ENCODE assay signal across 15 mouse cellular contexts in genomic region chr11:103979381-103979780, GRCm38 (mm10). TPM values are rescaled to one million over a fixed set of nuclear protein-coding genes. Genes with fewer than 3 reads are reported as not detected.
A peak's percentile ranks its signal among the peaks of the same experiment; 100 is the strongest.
DNase-seq lines count a peak whose midpoint lies in the region; ATAC-seq and TF ChIP-seq lines count a peak whose summit lies in the region.
"Had no signal": no experiment of that assay in that cellular context is flagged by ENCODE, and none has a peak within 500 bp of the region (broad histone marks: within the 10 kb centered on the region; RNA-seq: fewer than 3 reads in every experiment).

No protein-coding gene starts in this region.

- no peak overlapping the region for H3K4me3 ChIP-seq in heart, adult 2 months
- no peak overlapping the region for H3K4me3 ChIP-seq in liver, embryonic 16.5 days (ENCODE audit: low read depth, low read length)
- no peak overlapping the region for H3K4me3 ChIP-seq in midbrain, embryonic 15.5 days
- H3K4me3 ChIP-seq: layer of hippocampus, adult 2 months had no signal

- TF ChIP-seq CTCF in heart, adult 2 months (IDR thresholded peaks at IDR 0.05) = no peak

- no peak for TF ChIP-seq EP300 in heart, adult 2 months (IDR thresholded peaks at IDR 0.05; ENCODE audit: insufficient read depth, low read depth, low read length)

- peak; percentile 48; the same call in 1 of the 2 replicates for ATAC-seq in liver, embryonic 16.5 days (ENCODE audit: low read depth)
- ATAC-seq in midbrain, embryonic 15.5 days (replicated peaks) = no peak

- peak in 1 of 2 experiments; percentile 34 for DNase-seq in heart, adult 2 months
- no peak for DNase-seq in heart, postnatal 25 days (ENCODE audit: low spot score)
- DNase-seq in lung, postnatal 25 days (ENCODE audit: low spot score) = peak; percentile 19
- DNase-seq in lung, postnatal 14 days = no peak
- DNase-seq in testis, postnatal 14 days (ENCODE audit: low spot score) = no peak
- no peak for DNase-seq in layer of hippocampus, adult 9-10 months (ENCODE audit: low spot score)
- DNase-seq: adrenal gland, postnatal 14 days; cerebellum, adult 11 months; embryo, embryonic 11 days; gastrocnemius, postnatal 36 days; heart, postnatal 4 days; kidney, adult 2 months had no signal

- peaks cover 6% of the 10 kb centered on the region for H3K4me1 ChIP-seq in heart, adult 2 months (ENCODE audit: control insufficient read depth, insufficient read depth, low read length)
- no peaks in the 10 kb centered on the region for H3K4me1 ChIP-seq in liver, embryonic 16.5 days (ENCODE audit: control insufficient read depth, low read depth, low read length)
- no peaks in the 10 kb centered on the region for H3K4me1 ChIP-seq in midbrain, embryonic 15.5 days

- peak overlapping the region; percentile 20; the same call in 1 of the 2 replicates for H3K27ac ChIP-seq in heart, adult 2 months
- peak overlapping the region; percentile 50 for H3K27ac ChIP-seq in liver, embryonic 16.5 days (ENCODE audit: low read length)
- no peak overlapping the region for H3K27ac ChIP-seq in midbrain, embryonic 15.5 days
- H3K27ac ChIP-seq: layer of hippocampus, adult 2 months had no signal

- no peak overlapping the region for H3K4me2 ChIP-seq in liver, embryonic 16.5 days (ENCODE audit: low read depth, low read length)
- H3K4me2 ChIP-seq in midbrain, embryonic 15.5 days = no peak overlapping the region

- no peaks in the 10 kb centered on the region for H3K9me3 ChIP-seq in liver, embryonic 16.5 days (replicated peaks; ENCODE audit: control insufficient read depth, low read length)
- H3K9me3 ChIP-seq in midbrain, embryonic 15.5 days = no peaks in the 10 kb centered on the region

- no peaks in the 10 kb centered on the region for H3K79me2 ChIP-seq in heart, adult 2 months (replicated peaks; ENCODE audit: control insufficient read depth, insufficient read depth, low read length)

- no peaks in the 10 kb centered on the region for H3K27me3 ChIP-seq in heart, adult 2 months (ENCODE audit: control insufficient read depth, insufficient read depth, low read length)
- H3K27me3 ChIP-seq in liver, embryonic 16.5 days (ENCODE audit: control insufficient read depth, insufficient read depth, low read depth, low read length) = no peaks in the 10 kb centered on the region
- no peaks in the 10 kb centered on the region for H3K27me3 ChIP-seq in midbrain, embryonic 15.5 days (replicated peaks)

- H3K36me3 ChIP-seq in heart, adult 2 months (ENCODE audit: control insufficient read depth, insufficient read depth, low read length) = peaks cover 27% of the 10 kb centered on the region
- peaks cover 6% of the 10 kb centered on the region for H3K36me3 ChIP-seq in liver, embryonic 16.5 days (ENCODE audit: control insufficient read depth, insufficient read depth)
- peaks cover 53% of the 10 kb centered on the region for H3K36me3 ChIP-seq in midbrain, embryonic 15.5 days (replicated peaks)

- WGBS in heart, adult 2 months = 62% methylated on average over 4 of the region's 4 CpGs
- WGBS in liver, embryonic 16.5 days (ENCODE audit: insufficient replicate concordance) = 52% methylated on average over 4 of the region's 4 CpGs
- WGBS in midbrain, embryonic 15.5 days = 93% methylated on average over 4 of the region's 4 CpGs

- TF ChIP-seq POLR2A in heart, adult 2 months (IDR thresholded peaks at IDR 0.05; ENCODE audit: insufficient read depth, low read depth, low read length) = no peak

- no peak overlapping the region for H3K9ac ChIP-seq in heart, adult 2 months (ENCODE audit: low read depth, low read length)
- H3K9ac ChIP-seq in liver, embryonic 16.5 days (ENCODE audit: low read depth, low read length) = 0 out of 2 replicates have a peak overlapping the region, but pooled peaks have one; percentile 4
- no peak overlapping the region for H3K9ac ChIP-seq in midbrain, embryonic 15.5 days

- intact Hi-C loops in heart, adult 2 months (cut with DNase I) = no loop called here
- intact Hi-C loops in heart, postnatal 25 days (cut with DNase I) = no loop called here

RNA-seq across cellular contexts. Expression of gene Arf2, which starts 12.8 kb away (rescaled TPM):
- total RNA-seq in heart, adult 2 months (2021) = 10 to 100 TPM; 27.8 to 33.5 TPM
- polyA plus RNA-seq in heart, adult 2 months (2012; rRNA removed) = 13.7 and 25.2 TPM in 2 replicates
- 10 to 100 TPM; 32.4 to 33.3 TPM for total RNA-seq in heart, postnatal 25 days (2021)
- polyA plus RNA-seq in liver, embryonic 16.5 days (2015; fragmentation: Nextera tagmentation; extraction: Ambion mirVana) = 16.3 and 16.7 TPM in 2 replicates
- 223 and 225 TPM in 2 replicates for polyA plus RNA-seq in midbrain, embryonic 15.5 days (2015; fragmentation: Nextera tagmentation; extraction: Ambion mirVana)

RNA-seq across cellular contexts. Expression of gene Nsf, which starts 25.5 kb away (rescaled TPM):
- 10 to 100 TPM; 26.9 to 28.7 TPM for total RNA-seq in heart, adult 2 months (2021)
- 14.0 and 16.5 TPM in 2 replicates for polyA plus RNA-seq in heart, adult 2 months (2012; rRNA removed)
- total RNA-seq in heart, postnatal 25 days (2021) = 10 to 100 TPM; 31.3 to 31.9 TPM
- polyA plus RNA-seq in liver, embryonic 16.5 days (2015; fragmentation: Nextera tagmentation; extraction: Ambion mirVana) = 20.2 and 25.8 TPM in 2 replicates
- polyA plus RNA-seq in midbrain, embryonic 15.5 days (2015; fragmentation: Nextera tagmentation; extraction: Ambion mirVana) = 203 and 209 TPM in 2 replicates
